Mouse (Mus musculus) adrenal gland, adult 18-20 months (tissue): ENCODE measurements around the gene Gpatch2l. TPM values are rescaled to one million over a fixed set of nuclear protein-coding genes. Genes with fewer than 3 reads are reported as not detected.

Experiments used
- DNase-seq, 2 experiments: peaks; one replicate each; pipeline ENCODE4 v3.0.0; 2021 to 2022; ENCODE audit warnings: low spot score in 2 of 2
- long read RNA-seq, 2 experiments: library from polyadenylated mRNA; stranded (forward); transcript quantifications; one replicate each; pipeline ENCODE4 v2.0.0; 2021
- total RNA-seq, 2 experiments: library from RNA; stranded (reverse); gene quantifications; 1 replicate in 1 of 2; 2 replicates in 1 of 2; pipeline ENCODE4 v1.2.3; 2021

The Gpatch2l gene
- 10 to 100 TPM; 18.6 to 20.3 TPM for total RNA-seq
- long read RNA-seq, experiment 1, full-length matches to known transcripts, result 17 of 22 reads
- long read RNA-seq, experiment 1, partial matches to known transcripts, result 1 of 22 reads
- long read RNA-seq, experiment 1, other reads (novel, unspliced or antisense), result 4 of 22 reads
- long read RNA-seq, experiment 2, full-length matches to known transcripts, result 10 of 19 reads
- long read RNA-seq, experiment 2, partial matches to known transcripts, result 0 of 19 reads
- long read RNA-seq, experiment 2, other reads (novel, unspliced or antisense), result 9 of 19 reads

GRCm38 (mm10) chr12:86241604-86242536 is at the start of gene Gpatch2l:
Gpatch2l (plus strand) TSS chr12:86241858.
- DNase-seq, result peak; percentile 89 to 94

DNA sequence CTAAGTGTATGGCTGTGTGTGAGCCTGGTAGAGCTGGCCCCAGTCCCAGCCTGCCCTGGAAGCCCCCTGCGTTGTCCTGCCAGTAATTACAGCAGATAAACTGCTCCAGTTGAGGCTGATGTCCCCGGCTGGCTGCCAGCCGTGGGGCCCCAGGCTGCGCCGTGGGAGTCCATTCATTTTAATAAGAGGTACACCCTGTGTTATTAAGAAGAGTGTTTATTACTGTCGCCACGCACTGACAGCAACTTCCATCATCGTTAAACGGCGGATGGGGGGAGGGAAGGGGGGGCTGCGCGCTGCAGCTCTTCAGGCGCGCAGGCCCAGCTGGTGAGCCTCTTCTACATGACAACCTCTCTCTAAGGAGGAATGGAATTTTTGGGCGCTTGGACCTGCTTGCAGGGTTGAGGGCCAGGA is 49.6 kb upstream of the Gpatch2l start:
- DNase-seq, result no peak

GRCm38 (mm10) chr12:86196944-86197343 is 44.7 kb upstream of the Gpatch2l start:
- DNase-seq, result no peak

DNA sequence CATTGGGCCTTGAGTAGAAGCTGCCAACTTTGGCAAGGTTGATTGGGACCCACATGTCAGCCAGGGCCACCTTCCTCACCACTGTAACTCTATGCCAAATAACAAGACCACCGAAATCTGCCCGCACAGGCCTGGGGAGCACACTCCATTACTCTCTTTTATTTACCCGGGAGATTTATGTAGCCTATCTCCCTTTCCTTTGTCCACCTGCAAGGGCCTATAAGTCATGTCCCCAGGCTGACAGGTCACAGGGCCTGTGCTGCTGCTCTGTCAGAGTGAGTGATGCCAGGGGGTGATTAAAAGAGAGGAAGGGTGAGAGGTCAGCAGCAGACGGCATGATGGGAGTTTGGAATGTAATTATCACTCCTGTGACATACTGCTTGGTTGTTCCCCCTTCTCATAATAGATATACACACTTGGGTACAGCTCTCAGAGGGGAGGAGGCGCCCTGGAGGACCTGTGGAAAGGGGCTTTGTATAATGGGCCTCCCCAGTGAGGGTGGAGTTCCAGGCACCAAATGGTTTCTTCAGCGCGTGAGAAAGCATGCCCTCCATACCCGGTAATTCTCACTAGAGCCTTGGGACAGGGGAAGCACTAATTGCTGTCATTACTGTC is 38.1 kb upstream of the Gpatch2l start:
- DNase-seq, result no peak

DNA sequence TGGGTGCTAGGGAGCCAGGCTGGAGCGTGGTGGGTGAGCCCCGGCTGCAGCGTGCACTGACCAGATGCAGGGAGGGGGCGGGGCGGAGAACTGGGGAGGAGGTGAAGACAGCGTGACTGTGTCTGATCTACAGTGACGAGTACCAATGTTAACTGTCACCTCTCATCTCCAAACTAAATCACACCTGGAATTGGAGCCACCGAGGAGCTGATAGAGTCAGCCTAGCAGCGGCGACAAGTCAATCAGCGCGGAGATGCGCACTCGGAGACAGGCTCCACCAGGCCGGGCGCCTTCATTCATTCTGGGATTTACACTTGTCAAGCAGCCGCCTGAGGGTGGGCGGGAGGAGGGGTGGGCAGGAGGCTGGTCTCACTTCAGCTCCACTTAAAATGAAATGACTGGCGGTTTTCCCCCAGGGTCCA is 30.5 kb upstream of the Gpatch2l start:
- DNase-seq, result no peak

- peak; percentile 42 to 55 for DNase-seq
These were observed 28.8 kb upstream of the Gpatch2l start for GRCm38 (mm10) chr12:86212693-86213470.

GRCm38 (mm10) chr12:86214201-86214600 is 27.5 kb upstream of the Gpatch2l start:
- no peak for DNase-seq

DNA sequence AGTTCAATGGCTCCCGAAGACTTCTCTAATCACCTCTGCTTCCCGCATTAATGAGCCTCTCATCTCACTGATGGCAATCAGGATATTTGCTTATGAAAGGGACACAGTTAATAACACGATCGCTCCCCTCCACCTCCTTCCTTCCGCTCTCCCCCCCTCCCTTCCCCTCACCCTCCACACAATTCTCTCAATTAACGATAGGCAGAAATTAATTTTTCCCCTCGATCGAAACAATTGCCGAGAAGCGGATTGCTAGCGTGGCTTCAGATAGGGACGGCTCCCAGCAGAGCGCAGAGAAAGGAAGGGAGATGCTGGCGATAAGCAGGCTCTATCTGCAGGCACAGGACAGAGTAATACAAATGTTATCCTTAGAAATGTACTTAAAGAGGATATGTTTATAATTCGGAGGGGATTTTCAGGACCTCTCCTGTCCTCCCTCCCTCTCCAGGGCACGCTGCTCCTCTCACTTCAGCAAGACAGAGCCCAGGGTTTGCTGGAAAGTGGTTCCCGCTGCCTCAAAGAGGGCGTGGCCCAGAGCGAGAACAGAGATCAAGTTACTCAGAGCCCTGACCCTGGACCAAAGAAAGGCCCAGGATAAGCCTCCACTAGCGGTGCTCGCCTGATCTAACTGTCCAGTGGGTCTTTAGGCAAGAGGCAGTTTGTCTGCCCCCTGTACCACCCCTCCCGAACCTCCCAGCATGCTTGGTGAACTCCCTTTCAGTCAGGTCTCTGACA is 24.8 kb upstream of the Gpatch2l start:
- DNase-seq, result no peak

DNA sequence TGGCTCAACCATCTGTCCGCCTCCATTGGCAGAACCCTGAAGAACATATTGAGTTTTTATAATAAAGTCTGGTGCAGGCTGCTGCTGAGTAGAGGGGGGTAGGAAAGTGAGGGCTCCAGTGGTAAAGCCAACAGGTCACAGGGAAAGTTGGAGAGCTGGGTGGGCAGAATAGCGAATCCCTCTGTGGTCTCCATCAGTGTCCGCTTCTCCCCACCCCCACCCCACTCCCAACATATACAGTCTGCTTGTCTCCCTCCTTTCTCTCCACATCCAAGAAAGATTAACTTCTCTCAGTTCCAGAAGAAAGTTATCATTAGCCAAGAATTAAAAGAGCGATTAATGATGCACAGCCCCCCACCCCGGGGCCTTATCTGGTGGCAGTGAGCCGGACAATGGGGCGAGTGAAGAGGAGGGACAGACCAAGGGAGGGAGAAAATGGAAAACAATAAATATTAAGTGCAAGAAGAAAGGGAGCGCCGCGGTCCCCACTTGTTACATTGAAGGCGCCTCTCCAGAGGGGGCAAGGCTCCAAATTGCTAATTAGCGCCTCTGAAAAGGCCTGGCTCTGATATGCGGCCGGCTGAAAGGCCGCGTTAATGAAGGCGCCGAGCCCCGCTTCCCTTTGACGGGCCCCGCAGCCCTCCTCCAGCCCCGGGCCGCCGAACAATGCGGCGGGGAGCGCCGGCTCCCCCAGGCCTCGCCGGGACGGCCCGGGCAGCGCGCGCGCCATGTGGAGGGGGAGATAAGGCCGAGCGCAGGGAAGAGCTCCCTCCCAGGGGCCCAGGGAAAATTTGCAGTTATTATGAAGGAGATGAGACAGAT is 21.2 kb upstream of the Gpatch2l start:
- no peak for DNase-seq

DNA sequence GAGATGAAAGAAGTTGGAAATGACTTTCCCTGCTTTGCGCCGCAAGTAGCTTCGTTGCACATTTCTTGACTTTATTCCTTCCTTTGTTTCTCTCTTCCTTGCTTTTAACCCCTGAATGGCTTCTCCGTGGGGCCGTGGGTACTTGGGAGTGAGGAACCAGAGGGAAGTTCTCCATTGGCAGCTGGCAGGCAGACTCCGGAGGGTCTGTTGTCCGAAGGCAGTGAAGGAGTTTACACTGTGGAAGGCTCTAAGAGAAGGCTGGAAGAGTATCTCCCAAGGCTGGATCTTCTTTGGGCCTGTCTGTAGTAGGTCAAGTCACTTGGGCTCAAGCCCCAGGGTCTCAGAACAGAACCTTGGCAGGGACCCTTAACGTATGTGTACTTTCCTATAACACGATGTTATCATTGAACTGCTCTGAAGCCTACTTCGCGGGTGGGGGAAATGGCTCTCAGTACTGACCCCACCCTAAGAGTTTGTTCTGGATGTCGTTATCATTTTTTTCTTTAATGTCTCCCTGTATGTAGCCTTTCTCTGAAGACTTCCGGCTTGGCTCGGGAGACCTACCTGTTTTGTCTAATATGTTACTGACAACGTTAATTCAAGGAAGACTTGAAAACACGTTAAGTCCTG is 20.5 kb upstream of the Gpatch2l start:
- DNase-seq, result no peak

DNA sequence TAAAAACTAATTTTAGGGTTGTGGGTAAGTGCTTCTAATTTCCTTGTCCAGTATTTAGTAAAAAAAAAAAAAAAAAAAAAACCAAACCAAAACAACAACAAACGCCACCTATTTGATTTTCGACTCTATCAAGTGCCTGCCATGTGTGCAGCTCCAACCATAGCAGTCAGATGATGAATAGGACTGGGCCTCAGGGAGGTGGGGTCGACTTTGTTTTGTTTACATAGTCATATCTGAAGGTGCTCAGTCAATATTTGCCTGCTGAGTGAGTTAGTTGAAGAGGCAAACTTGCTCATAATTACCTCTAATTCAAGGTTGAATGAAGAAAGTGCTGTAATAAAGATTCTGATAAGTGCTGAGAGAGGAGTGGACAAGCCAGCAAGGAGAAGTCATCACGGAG is 7.4 kb upstream of the Gpatch2l start:
- DNase-seq, result no peak

DNA sequence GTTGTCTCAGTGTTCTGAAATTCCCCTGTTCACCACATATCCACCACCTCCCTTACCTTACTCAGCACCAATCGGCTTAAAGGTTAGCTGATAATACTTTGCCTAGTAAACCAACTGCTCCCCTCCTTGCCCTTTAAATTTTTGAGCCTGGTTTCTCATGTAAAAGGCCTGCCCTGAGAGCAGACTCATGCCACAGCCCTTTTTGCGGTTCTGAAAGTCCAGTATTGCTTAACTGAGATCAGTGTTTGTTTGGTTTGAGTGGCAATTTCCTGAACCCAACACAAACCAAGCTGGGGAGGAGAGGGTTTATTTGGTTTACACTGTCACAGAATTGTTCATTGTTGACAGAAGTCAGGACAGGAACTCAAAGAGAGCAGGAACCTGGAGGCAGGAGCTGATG is 2.9 kb upstream of the Gpatch2l start:
- DNase-seq, result no peak

- no peak for DNase-seq
These were observed 905 bp downstream of the Gpatch2l start for GRCm38 (mm10) chr12:86242563-86242962.

GRCm38 (mm10) chr12:86243936-86244335 is 2.3 kb downstream of the Gpatch2l start:
- no peak for DNase-seq

GRCm38 (mm10) chr12:86250183-86250582 is 8.5 kb downstream of the Gpatch2l start:
- no peak for DNase-seq

DNA sequence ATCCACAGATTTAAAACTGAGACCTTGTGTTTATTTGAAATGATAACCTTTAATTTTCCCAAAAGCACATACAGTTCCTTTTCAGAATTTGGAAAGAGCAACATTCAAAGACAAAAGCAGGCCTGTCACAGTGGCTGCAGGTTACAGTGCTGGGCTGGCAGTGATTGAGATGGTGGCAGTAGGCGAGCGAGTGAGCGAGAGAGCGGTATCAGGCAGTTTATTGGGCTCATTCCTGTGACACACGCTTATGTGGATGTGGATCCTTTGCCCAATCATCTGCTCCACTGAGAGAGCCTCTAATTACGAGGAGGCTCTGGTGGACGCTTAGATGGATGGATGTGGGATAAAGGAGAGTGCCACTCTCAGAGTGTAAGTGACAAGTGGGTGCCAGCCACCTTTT is 13.3 kb downstream of the Gpatch2l start:
- no peak for DNase-seq

GRCm38 (mm10) chr12:86271626-86272025 is 30.0 kb downstream of the Gpatch2l start:
- DNase-seq, result no peak

GRCm38 (mm10) chr12:86274246-86274645 is 32.6 kb downstream of the Gpatch2l start:
- no peak for DNase-seq

- DNase-seq, result no peak
These were observed 34.1 kb downstream of the Gpatch2l start for GRCm38 (mm10) chr12:86275731-86276130.
